Mouse (Mus musculus): ENCODE results near the gene Tmem72. TPM values are rescaled to one million over a fixed set of nuclear protein-coding genes. Genes with fewer than 3 reads are reported as not detected.

Tmem72 gene
- polyA plus RNA-seq, 1 experiment from 2014 or later, result 0.12 TPM

DNA sequence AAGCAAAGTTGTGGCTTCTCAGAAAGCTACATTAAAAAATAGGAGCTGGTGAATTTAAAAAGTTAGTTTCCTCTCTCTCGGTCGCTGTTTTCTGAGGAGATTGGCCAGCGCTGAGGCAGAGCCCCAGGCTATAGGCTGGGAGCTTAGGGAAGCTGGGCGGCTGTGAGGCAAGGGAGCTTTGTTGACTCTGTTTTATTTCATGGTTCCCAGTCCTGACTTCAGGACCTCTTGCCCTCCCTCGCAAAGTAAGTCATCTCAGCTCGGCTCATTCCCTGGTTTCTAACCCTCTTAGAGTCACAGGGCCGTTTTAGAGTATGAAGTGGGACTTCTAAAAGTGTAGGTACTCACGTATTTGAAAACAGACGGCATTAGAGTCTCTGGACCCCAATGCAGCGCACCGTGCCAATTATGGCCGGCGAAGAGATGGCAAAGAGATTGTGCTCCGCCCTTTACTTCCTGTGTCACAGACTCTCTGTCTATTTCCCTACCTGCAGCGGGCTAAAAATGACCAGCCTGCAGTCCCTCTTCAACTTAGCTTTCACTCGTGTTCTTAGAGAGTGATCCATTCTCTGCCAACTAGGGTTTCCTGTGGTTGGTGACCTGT lies 42.3 kb downstream of the Tmem72 start:
- H3K9ac ChIP-seq (ENCODE audit: low read depth, low read length), result peak overlapping the region; percentile 58
- H3K27ac ChIP-seq (ENCODE audit: low read depth, low read length), result peak overlapping the region; percentile 61; the same call in 1 of the 2 replicates
- H3K4me1 ChIP-seq (replicated peaks; ENCODE audit: control insufficient read depth, insufficient read depth, low read length), result peaks cover 17% of the 10 kb centered on the region
- 26% methylated on average over 16 of the region's 16 CpGs for WGBS
- H3K4me3 ChIP-seq (ENCODE audit: low read depth, low read length), result peak overlapping the region; percentile 54
- H3K4me2 ChIP-seq (replicated peaks; ENCODE audit: low read depth, low read length), result peak overlapping the region; percentile 86
- DNase-seq (ENCODE audit: low spot score) (no peak), ATAC-seq (ENCODE audit: low FRiP score) (no peak)
- H3K9me3 ChIP-seq (ENCODE audit: control insufficient read depth, low read length), result no peaks in the 10 kb centered on the region
- H3K27me3 ChIP-seq (ENCODE audit: control insufficient read depth, insufficient read depth, low read length), result no peaks in the 10 kb centered on the region
- no peaks in the 10 kb centered on the region for H3K36me3 ChIP-seq (ENCODE audit: control insufficient read depth, insufficient read depth, low read length)

GRCm38 (mm10) chr6:116673471-116674282 lies 43.0 kb downstream of the Tmem72 start, which contains the start of gene Rassf4:
Rassf4 (minus strand) TSS chr6:116673952.
- Histone ChIP-seq H3K27me3 (ENCODE audit: control insufficient read depth, insufficient read depth, low read length) (no peaks in the 10 kb centered on the region), H3K9ac (ENCODE audit: low read depth, low read length) (peak within 1 kb of the TSS; percentile 58), H3K4me3 (ENCODE audit: low read depth, low read length) (peak within 1 kb of the TSS; percentile 54), H3K9me3 (ENCODE audit: control insufficient read depth, low read length) (no peaks in the 10 kb centered on the region), H3K27ac (ENCODE audit: low read depth, low read length) (peak within 1 kb of the TSS; percentile 61), H3K4me2 (replicated peaks; ENCODE audit: low read depth, low read length) (peak within 1 kb of the TSS; percentile 86), H3K36me3 (ENCODE audit: control insufficient read depth, insufficient read depth, low read length) (no peaks in the 10 kb centered on the region), H3K4me1 (replicated peaks; ENCODE audit: control insufficient read depth, insufficient read depth, low read length) (peaks cover 17% of the 10 kb centered on the region)
- DNase-seq (ENCODE audit: low spot score), result peak; percentile 92
- peak; percentile 89 for ATAC-seq (ENCODE audit: low FRiP score)
- WGBS, result under 1% methylated on average over 44 of the region's 44 CpGs

DNA sequence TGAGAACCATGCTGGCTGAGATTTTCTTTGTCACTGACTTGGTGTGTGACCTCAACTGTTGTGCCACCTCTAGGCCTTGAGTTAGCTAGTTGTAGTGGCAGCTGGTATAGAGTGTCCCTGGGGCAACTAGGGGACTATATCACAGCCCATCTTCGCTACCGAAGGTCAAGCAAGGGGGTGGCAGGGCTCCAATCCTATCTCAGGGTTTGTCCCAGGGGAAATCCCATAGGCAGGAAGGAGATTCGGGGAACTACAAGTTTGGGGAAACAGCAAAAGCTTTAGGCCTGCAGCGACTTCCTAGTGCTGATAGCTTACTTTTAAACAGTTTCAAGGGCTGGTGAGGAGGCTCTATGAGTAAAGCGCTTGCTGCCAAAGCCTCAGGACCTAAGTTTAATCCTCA lies 44.4 kb downstream of the Tmem72 start:
- DNase-seq (ENCODE audit: low spot score) (no peak), ATAC-seq (ENCODE audit: low FRiP score) (no peak)
- Histone ChIP-seq H3K9ac (ENCODE audit: low read depth, low read length) (0 out of 2 replicates have a peak overlapping the region, but pooled peaks have one; percentile 19), H3K27me3 (ENCODE audit: control insufficient read depth, insufficient read depth, low read length) (no peaks in the 10 kb centered on the region), H3K4me2 (replicated peaks; ENCODE audit: low read depth, low read length) (peak overlapping the region; percentile 86), H3K4me3 (ENCODE audit: low read depth, low read length) (peak overlapping the region; percentile 54; the same call in 1 of the 2 replicates), H3K36me3 (ENCODE audit: control insufficient read depth, insufficient read depth, low read length) (no peaks in the 10 kb centered on the region), H3K27ac (ENCODE audit: low read depth, low read length) (peak overlapping the region; percentile 54), H3K4me1 (replicated peaks; ENCODE audit: control insufficient read depth, insufficient read depth, low read length) (peaks cover 19% of the 10 kb centered on the region), H3K9me3 (ENCODE audit: control insufficient read depth, low read length) (no peaks in the 10 kb centered on the region)
- 66% methylated on average over 5 of the region's 5 CpGs for WGBS

DNA sequence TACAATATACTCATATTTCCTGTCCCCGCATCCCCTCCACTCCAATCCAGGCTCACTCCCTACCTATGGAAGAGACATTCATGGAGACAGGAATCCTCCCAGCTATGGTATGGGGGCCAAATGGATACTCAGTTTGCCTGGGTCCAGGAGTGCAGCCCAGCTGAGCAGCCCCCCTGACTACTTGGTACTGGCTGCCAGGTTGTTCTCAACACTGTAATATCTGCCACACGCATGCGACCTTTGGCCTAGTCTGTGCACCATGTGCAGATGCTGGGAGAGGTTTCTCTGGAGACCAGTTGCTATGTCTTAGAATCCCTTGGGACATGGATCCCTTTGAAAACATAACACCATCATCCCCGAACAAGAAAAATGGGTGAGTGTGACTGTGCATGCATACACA lies 44.9 kb downstream of the Tmem72 start:
- Histone ChIP-seq H3K9ac (ENCODE audit: low read depth, low read length) (0 out of 2 replicates have a peak overlapping the region, but pooled peaks have one; percentile 7), H3K27me3 (ENCODE audit: control insufficient read depth, insufficient read depth, low read length) (no peaks in the 10 kb centered on the region), H3K27ac (ENCODE audit: low read depth, low read length) (peak overlapping the region; percentile 84), H3K4me2 (replicated peaks; ENCODE audit: low read depth, low read length) (peak overlapping the region; percentile 32), H3K9me3 (ENCODE audit: control insufficient read depth, low read length) (no peaks in the 10 kb centered on the region), H3K36me3 (ENCODE audit: control insufficient read depth, insufficient read depth, low read length) (no peaks in the 10 kb centered on the region), H3K4me3 (ENCODE audit: low read depth, low read length) (peak overlapping the region; percentile 54), H3K4me1 (replicated peaks; ENCODE audit: control insufficient read depth, insufficient read depth, low read length) (peaks cover 19% of the 10 kb centered on the region)
- no peak for DNase-seq (ENCODE audit: low spot score)
- ATAC-seq (ENCODE audit: low FRiP score), result no peak
- 74% methylated on average over 4 of the region's 4 CpGs for WGBS

DNA sequence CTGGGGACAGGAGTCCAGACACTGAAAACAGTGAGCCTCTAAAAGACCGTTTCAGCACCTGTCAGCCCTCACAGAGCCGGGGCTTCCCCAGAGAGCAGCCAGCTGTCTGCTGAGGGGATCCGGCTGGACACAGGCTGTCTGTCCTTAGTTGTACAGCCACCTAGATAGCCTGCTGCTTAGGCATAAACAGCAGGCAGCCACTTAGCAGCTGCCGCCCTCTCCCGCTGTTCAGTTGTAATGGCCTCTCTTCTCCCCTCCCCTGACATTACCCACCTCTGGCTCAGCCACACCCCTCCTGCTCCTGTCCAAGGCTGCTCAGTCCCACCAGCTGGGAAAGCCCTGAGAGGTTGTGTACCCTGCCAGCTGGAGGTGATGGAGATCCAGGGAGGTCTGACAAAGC lies 45.7 kb downstream of the Tmem72 start:
- H3K36me3 ChIP-seq (ENCODE audit: control insufficient read depth, insufficient read depth, low read length), result no peaks in the 10 kb centered on the region
- peak overlapping the region; percentile 84 for H3K27ac ChIP-seq (ENCODE audit: low read depth, low read length)
- H3K27me3 ChIP-seq (ENCODE audit: control insufficient read depth, insufficient read depth, low read length), result no peaks in the 10 kb centered on the region
- H3K9me3 ChIP-seq (ENCODE audit: control insufficient read depth, low read length), result no peaks in the 10 kb centered on the region
- ATAC-seq (ENCODE audit: low FRiP score) (peak; percentile 48), DNase-seq (ENCODE audit: low spot score) (peak; percentile 62)
- H3K4me2 ChIP-seq (replicated peaks; ENCODE audit: low read depth, low read length), result peak overlapping the region; percentile 32
- peaks cover 21% of the 10 kb centered on the region for H3K4me1 ChIP-seq (replicated peaks; ENCODE audit: control insufficient read depth, insufficient read depth, low read length)
- 11% methylated on average over 5 of the region's 5 CpGs for WGBS
- H3K4me3 ChIP-seq (ENCODE audit: low read depth, low read length), result no peak overlapping the region; the same call in 1 of the 2 replicates
- H3K9ac ChIP-seq (ENCODE audit: low read depth, low read length), result peak overlapping the region; percentile 7; the same call in 1 of the 2 replicates

DNA sequence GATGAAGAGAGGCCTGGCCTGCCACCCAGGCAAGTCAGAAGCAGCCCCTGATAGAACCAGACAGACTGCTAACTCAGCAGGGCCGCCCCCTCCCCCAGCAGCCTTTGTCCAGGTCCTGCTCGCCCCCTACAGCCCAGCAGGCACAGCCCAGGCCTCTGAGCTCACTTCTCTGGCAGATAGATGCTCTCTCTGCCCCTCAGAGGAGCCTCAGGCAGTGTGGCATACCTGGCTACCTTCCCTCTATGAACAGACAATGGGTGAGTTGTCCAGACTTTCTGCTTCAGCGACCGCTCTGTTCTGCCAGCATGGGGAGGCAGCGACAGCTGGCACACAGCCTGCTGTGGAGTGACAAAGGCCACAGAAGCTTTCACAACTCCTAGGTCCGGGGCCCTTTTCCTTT lies 46.6 kb downstream of the Tmem72 start:
- no peaks in the 10 kb centered on the region for H3K27me3 ChIP-seq (ENCODE audit: control insufficient read depth, insufficient read depth, low read length)
- H3K36me3 ChIP-seq (ENCODE audit: control insufficient read depth, insufficient read depth, low read length), result no peaks in the 10 kb centered on the region
- peak overlapping the region; percentile 3 for H3K4me2 ChIP-seq (replicated peaks; ENCODE audit: low read depth, low read length)
- DNase-seq (ENCODE audit: low spot score) (peak; percentile 70), ATAC-seq (ENCODE audit: low FRiP score) (0 out of 2 replicates have a peak, but pooled peaks have one; percentile 8)
- peaks cover 21% of the 10 kb centered on the region for H3K4me1 ChIP-seq (replicated peaks; ENCODE audit: control insufficient read depth, insufficient read depth, low read length)
- 13% methylated on average over 6 of the region's 6 CpGs for WGBS
- H3K9me3 ChIP-seq (ENCODE audit: control insufficient read depth, low read length), result no peaks in the 10 kb centered on the region
- H3K9ac ChIP-seq (ENCODE audit: low read depth, low read length), result peak overlapping the region; percentile 33
- no peak overlapping the region for H3K4me3 ChIP-seq (ENCODE audit: low read depth, low read length)
- peak overlapping the region; percentile 84 for H3K27ac ChIP-seq (ENCODE audit: low read depth, low read length)

- DNase-seq (ENCODE audit: low spot score), result peak; percentile 44
- Histone ChIP-seq H3K4me3 (ENCODE audit: low read depth, low read length) (no peak overlapping the region), H3K9ac (ENCODE audit: low read depth, low read length) (no peak overlapping the region), H3K36me3 (ENCODE audit: control insufficient read depth, insufficient read depth, low read length) (no peaks in the 10 kb centered on the region), H3K27ac (ENCODE audit: low read depth, low read length) (no peak overlapping the region; the same call in 1 of the 2 replicates), H3K27me3 (ENCODE audit: control insufficient read depth, insufficient read depth, low read length) (no peaks in the 10 kb centered on the region), H3K9me3 (ENCODE audit: control insufficient read depth, low read length) (no peaks in the 10 kb centered on the region), H3K4me1 (replicated peaks; ENCODE audit: control insufficient read depth, insufficient read depth, low read length) (peaks cover 19% of the 10 kb centered on the region), H3K4me2 (replicated peaks; ENCODE audit: low read depth, low read length) (no peak overlapping the region; the same call in 1 of the 2 replicates)
- ATAC-seq (ENCODE audit: low FRiP score), result no peak
- 42% methylated on average over 11 of the region's 11 CpGs for WGBS
Observed at GRCm38 (mm10) chr6:116668682-116669470, 47.8 kb downstream of the Tmem72 start.

DNA sequence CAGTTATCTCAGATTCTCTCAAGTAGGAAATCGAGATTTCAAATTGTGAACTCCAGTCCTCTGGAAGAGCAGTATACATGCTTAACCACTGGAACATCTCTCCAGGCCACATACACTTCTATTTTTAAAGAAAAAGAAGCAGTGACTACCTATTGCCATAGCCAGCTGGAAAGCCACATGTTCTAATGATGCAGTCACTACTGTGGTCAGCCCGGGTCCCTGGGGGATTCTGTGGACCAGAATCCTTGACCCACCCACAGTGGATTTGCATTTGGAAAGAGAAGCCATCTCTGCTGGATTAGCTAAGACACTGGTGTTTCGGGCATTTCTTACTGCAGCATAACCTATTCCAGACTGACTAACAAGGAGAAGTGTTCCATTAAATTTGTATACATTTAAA lies 49.3 kb downstream of the Tmem72 start:
- H3K9ac ChIP-seq (ENCODE audit: low read depth, low read length), result no peak overlapping the region
- no peak overlapping the region for H3K4me3 ChIP-seq (ENCODE audit: low read depth, low read length)
- no peaks in the 10 kb centered on the region for H3K9me3 ChIP-seq (ENCODE audit: control insufficient read depth, low read length)
- H3K27ac ChIP-seq (ENCODE audit: low read depth, low read length), result peak overlapping the region; percentile 24
- WGBS, result 68% methylated on average over 3 of the region's 3 CpGs
- DNase-seq (ENCODE audit: low spot score) (peak; percentile 51), ATAC-seq (ENCODE audit: low FRiP score) (no peak)
- H3K36me3 ChIP-seq (ENCODE audit: control insufficient read depth, insufficient read depth, low read length), result no peaks in the 10 kb centered on the region
- peaks cover 19% of the 10 kb centered on the region for H3K4me1 ChIP-seq (replicated peaks; ENCODE audit: control insufficient read depth, insufficient read depth, low read length)
- H3K27me3 ChIP-seq (ENCODE audit: control insufficient read depth, insufficient read depth, low read length), result no peaks in the 10 kb centered on the region
- no peak overlapping the region for H3K4me2 ChIP-seq (replicated peaks; ENCODE audit: low read depth, low read length)
